Mouse (Mus musculus) liver, postnatal 0 days (tissue): ENCODE measurements around the gene Dgkb. TPM values are rescaled to one million over a fixed set of nuclear protein-coding genes. Genes with fewer than 3 reads are reported as not detected.

ENCODE experiments used
- ATAC-seq: fragments of 200-750 bp; cut with Nextera tagmentation; 2 replicates; pipeline ENCODE4 v1.8.0; 2017; ENCODE audit warnings: mild to moderate bottlenecking, moderate library complexity
- DNase-seq: peaks from one replicate; pipeline ENCODE4 v3.0.0-alpha.2; 2016
- H3K27ac ChIP-seq: fragments of 300-500 bp; sonication (generic); 2 replicates; pipeline ENCODE4 v1.5.1; 2014; ENCODE audit warnings: antibody characterized with exemption, moderate library complexity, mild to moderate bottlenecking, low read depth
- H3K27me3 ChIP-seq: fragments of 300-500 bp; sonication (generic); 2 replicates; pipeline ENCODE4 v1.6.1; 2014; ENCODE audit warnings: low read length, control low read depth, mixed read lengths; ENCODE audit not compliant: insufficient read depth
- H3K36me3 ChIP-seq: fragments of 300-500 bp; sonication (generic); replicated peaks from 2 replicates; pipeline ENCODE4 v1.6.1; 2014; ENCODE audit warnings: mild to moderate bottlenecking, control low read depth, low read length, moderate library complexity, mixed read lengths; ENCODE audit not compliant: insufficient read depth
- H3K4me1 ChIP-seq: fragments of 300-500 bp; sonication (generic); 2 replicates; pipeline ENCODE4 v1.6.1; 2014; ENCODE audit warnings: antibody characterized with exemption, mild to moderate bottlenecking, control low read depth; ENCODE audit not compliant: insufficient read depth
- H3K4me2 ChIP-seq: fragments of 300-500 bp; sonication (generic); 2 replicates; pipeline ENCODE4 v1.6.1; 2014; ENCODE audit warnings: low read depth, mild to moderate bottlenecking, low read length, moderate library complexity, mixed read lengths
- H3K4me3 ChIP-seq: fragments of 300-500 bp; sonication (generic); 2 replicates; pipeline ENCODE4 v1.5.1; 2014; ENCODE audit warnings: low read depth, low read length
- H3K9ac ChIP-seq: fragments of 300-500 bp; sonication (generic); replicated peaks from 2 replicates; pipeline ENCODE4 v1.6.1; 2014; ENCODE audit warnings: mild to moderate bottlenecking, moderate library complexity
- H3K9me3 ChIP-seq: fragments of 300-500 bp; sonication (generic); 2 replicates; pipeline ENCODE4 v1.6.1; 2016; ENCODE audit warnings: mild to moderate bottlenecking, control low read depth, low read length, mixed read lengths
- CTCF ChIP-seq: sonication (generic); IDR thresholded peaks from 2 replicates; pipeline ENCODE4 v1.5.1; 2016; ENCODE audit warnings: antibody characterized with exemption, low read depth
- EP300 ChIP-seq: IDR thresholded peaks from 2 replicates; pipeline ENCODE4 v1.6.1; 2016; ENCODE audit warnings: antibody characterized with exemption, low read depth, mild to moderate bottlenecking
- WGBS: fragments of 180-500 bp; shearing (Covaris S2); extraction: QIAGEN DNeasy Blood & Tissue Kit; methylation state at CpG from one replicate; pipeline ENCODE4 v1.1.7; 2014; ENCODE audit not compliant: insufficient replicate concordance; 5-methylcytosine and 5-hydroxymethylcytosine counted together
- polyA plus RNA-seq: library from polyadenylated mRNA; unstranded; fragments of >200 nt; fragmentation: Nextera tagmentation; extraction: Ambion mirVana; gene quantifications from 2 replicates; pipeline ENCODE4 v1.2.1, GENCODE M21; 2015

Dgkb gene
- polyA plus RNA-seq = not detected in 2 replicates

GRCm38 (mm10) chr12:37817426-37817825, at the start of gene Dgkb:
Gene Dgkb (plus strand): TSS chr12:37817726.
- H3K27me3 ChIP-seq = no peaks in the 10 kb centered on the region
- TF ChIP-seq EP300 (no peak), CTCF (no peak)
- DNase-seq (no peak), ATAC-seq (no peak)
- H3K4me1 ChIP-seq = no peaks in the 10 kb centered on the region
- H3K4me2 ChIP-seq = no peak within 1 kb of the TSS
- WGBS = 55% methylated on average over 3 of the region's 3 CpGs
- no peak within 1 kb of the TSS for H3K9ac ChIP-seq
- H3K4me3 ChIP-seq = no peak within 1 kb of the TSS
- no peaks in the 10 kb centered on the region for H3K9me3 ChIP-seq
- no peaks in the 10 kb centered on the region for H3K36me3 ChIP-seq
- H3K27ac ChIP-seq = no peak within 1 kb of the TSS

GRCm38 (mm10) chr12:37769844-37770243, 47.7 kb upstream of the Dgkb start:
- Histone ChIP-seq H3K27me3 (no peaks in the 10 kb centered on the region), H3K9ac (no peak overlapping the region), H3K4me1 (no peaks in the 10 kb centered on the region), H3K27ac (no peak overlapping the region), H3K9me3 (no peaks in the 10 kb centered on the region), H3K4me2 (no peak overlapping the region), H3K36me3 (no peaks in the 10 kb centered on the region), H3K4me3 (no peak overlapping the region)
- TF ChIP-seq CTCF = no peak
- no peak for TF ChIP-seq EP300
- DNase-seq (no peak), ATAC-seq (no peak)
- 35% methylated on average over 1 of the region's 1 CpGs for WGBS

- H3K4me2 ChIP-seq = no peak overlapping the region
- H3K36me3 ChIP-seq = no peaks in the 10 kb centered on the region
- no peaks in the 10 kb centered on the region for H3K4me1 ChIP-seq
- no peak overlapping the region for H3K9ac ChIP-seq
- ATAC-seq (no peak), DNase-seq (no peak)
- WGBS = 16% methylated on average over 8 of the region's 8 CpGs
- H3K27ac ChIP-seq = no peak overlapping the region
- TF ChIP-seq CTCF = peak; percentile 48
- no peak for TF ChIP-seq EP300
- H3K4me3 ChIP-seq = no peak overlapping the region
- H3K9me3 ChIP-seq = no peaks in the 10 kb centered on the region
- no peaks in the 10 kb centered on the region for H3K27me3 ChIP-seq
Observed at GRCm38 (mm10) chr12:37773681-37774357, 43.7 kb upstream of the Dgkb start.

GRCm38 (mm10) chr12:37774591-37774990, 42.9 kb upstream of the Dgkb start:
- ATAC-seq = no peak
- Histone ChIP-seq H3K27me3 (no peaks in the 10 kb centered on the region), H3K9me3 (no peaks in the 10 kb centered on the region), H3K36me3 (no peaks in the 10 kb centered on the region), H3K4me2 (no peak overlapping the region), H3K27ac (no peak overlapping the region), H3K4me1 (no peaks in the 10 kb centered on the region), H3K4me3 (no peak overlapping the region), H3K9ac (no peak overlapping the region)
- DNase-seq = no peak
- WGBS = 14% methylated on average over 2 of the region's 2 CpGs
- TF ChIP-seq CTCF (no peak), EP300 (no peak)

GRCm38 (mm10) chr12:37796265-37796928, 21.1 kb upstream of the Dgkb start:
- no peak for DNase-seq
- no peaks in the 10 kb centered on the region for H3K9me3 ChIP-seq
- no peak for ATAC-seq
- no peak overlapping the region for H3K27ac ChIP-seq
- no peaks in the 10 kb centered on the region for H3K27me3 ChIP-seq
- no peak overlapping the region for H3K9ac ChIP-seq
- TF ChIP-seq CTCF = no peak
- TF ChIP-seq EP300 = no peak
- no peaks in the 10 kb centered on the region for H3K4me1 ChIP-seq
- 77% methylated on average over 4 of the region's 4 CpGs for WGBS
- H3K36me3 ChIP-seq = no peaks in the 10 kb centered on the region
- H3K4me2 ChIP-seq = no peak overlapping the region
- no peak overlapping the region for H3K4me3 ChIP-seq

- no peaks in the 10 kb centered on the region for H3K27me3 ChIP-seq
- no peak overlapping the region for H3K9ac ChIP-seq
- no peak overlapping the region for H3K4me2 ChIP-seq
- WGBS = 77% methylated on average over 3 of the region's 3 CpGs
- H3K27ac ChIP-seq = no peak overlapping the region
- ATAC-seq (no peak), DNase-seq (no peak)
- TF ChIP-seq EP300 = no peak
- no peak for TF ChIP-seq CTCF
- H3K9me3 ChIP-seq = no peaks in the 10 kb centered on the region
- no peaks in the 10 kb centered on the region for H3K36me3 ChIP-seq
- no peaks in the 10 kb centered on the region for H3K4me1 ChIP-seq
- no peak overlapping the region for H3K4me3 ChIP-seq
Observed at GRCm38 (mm10) chr12:37814122-37814521, 3.4 kb upstream of the Dgkb start.
